Mouse (Mus musculus) CH12.LX (cell line): Measurements from ENCODE around the gene Tpi1.

Source experiments
- MAFK ChIP-seq: IDR thresholded peaks from 2 replicates; pipeline ENCODE4 v1.6.1; 2011; ENCODE audit warnings: low read length, improper control_type of control experiment; ENCODE audit not compliant: insufficient replicate concordance
- POLR2A ChIP-seq: IDR thresholded peaks from 2 replicates; pipeline ENCODE4 v1.6.1; 2011; ENCODE audit warnings: low read depth, mild to moderate bottlenecking, improper control_type of control experiment, low read length

DNA sequence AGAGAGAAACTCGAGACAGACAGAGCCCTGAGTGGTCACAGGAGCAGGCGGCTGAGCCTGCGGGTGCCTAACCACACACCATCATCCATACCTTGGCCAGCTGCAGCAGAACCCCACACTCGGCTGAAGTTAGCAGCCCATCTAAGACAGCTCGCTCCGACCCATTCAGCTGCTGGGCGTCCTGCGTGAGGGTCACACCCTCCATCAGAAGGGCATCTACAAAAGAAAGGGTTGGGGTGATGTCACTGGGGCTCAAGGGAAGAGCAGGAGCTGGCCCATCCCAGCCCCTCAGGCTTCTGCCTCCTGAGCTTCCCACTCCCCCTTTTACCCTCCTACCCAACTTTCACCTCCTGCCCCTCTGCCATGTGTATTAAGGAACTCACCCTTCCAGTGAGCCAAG, 36.4 kb upstream of the Tpi1 start:
- TF ChIP-seq MAFK (no peak), POLR2A (no peak)
